Mouse (Mus musculus) stomach, postnatal 0 days (tissue): ENCODE measurements at regions not wholly inside any gene's neighbourhood (a gene's known extent, or its start where the extent isn't known, plus 50 kb on each side); places are given as distances from the start of the nearest gene placed in this dataset.

Source experiments
- CTCF ChIP-seq: IDR thresholded peaks from 2 replicates; pipeline ENCODE4 v1.5.1; 2016; ENCODE audit warnings: antibody characterized with exemption, low read depth, mild to moderate bottlenecking, moderate library complexity
- EP300 ChIP-seq: optimal IDR thresholded peaks from 2 replicates; pipeline ENCODE3; 2016; ENCODE audit warnings: antibody characterized with exemption

DNA sequence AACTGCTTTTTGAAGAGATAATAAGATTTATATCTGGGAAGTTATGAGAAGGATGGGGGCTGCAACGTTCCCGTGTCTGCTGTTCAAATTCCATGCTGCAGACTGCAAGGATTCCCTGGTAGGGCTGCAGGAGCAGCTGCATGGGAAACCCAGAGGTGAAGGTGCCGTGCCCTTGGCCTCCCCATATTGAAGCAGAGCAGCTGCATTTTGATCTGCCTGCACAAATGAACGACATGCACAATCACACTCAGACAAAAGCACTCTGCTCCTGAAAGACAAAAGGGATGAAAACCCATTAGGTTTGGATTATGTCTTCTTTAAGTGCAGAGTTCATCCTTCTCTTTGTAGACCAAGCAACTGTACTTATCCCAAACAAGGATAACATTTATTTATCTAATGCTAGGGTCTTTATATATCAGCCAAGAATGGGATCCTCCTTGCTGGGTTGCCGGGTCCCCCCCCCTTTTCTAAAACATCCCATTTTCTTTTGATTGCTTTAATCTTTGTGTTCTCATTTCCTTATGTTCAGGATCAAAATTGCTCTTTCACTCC lies 122.3 kb upstream of the Kcnh8 start:
- TF ChIP-seq EP300 (no peak), CTCF (no peak)
